Mouse (Mus musculus) olfactory bulb, adult 2 months (tissue): ENCODE results near the gene Ap3d1. TPM values are rescaled to one million over a fixed set of nuclear protein-coding genes. Genes with fewer than 3 reads are reported as not detected.

Source experiments
- H3K27ac ChIP-seq: fragments of 200-500 bp; 2 replicates; pipeline ENCODE4 v1.5.1; 2012; ENCODE audit warnings: low read depth, low read length; ENCODE audit not compliant: insufficient read depth
- H3K4me1 ChIP-seq: fragments of 200-500 bp; 2 replicates; pipeline ENCODE4 v1.6.1; 2012; ENCODE audit warnings: low read length; ENCODE audit not compliant: control insufficient read depth, insufficient read depth
- H3K4me3 ChIP-seq: fragments of 200-500 bp; 2 replicates; pipeline ENCODE4 v1.5.1; 2012; ENCODE audit warnings: mild to moderate bottlenecking, low read depth, low read length, moderate library complexity; ENCODE audit not compliant: insufficient read depth
- CTCF ChIP-seq: fragments of 200-500 bp; IDR thresholded peaks from 2 replicates; pipeline ENCODE4 v1.5.1; 2012; ENCODE audit warnings: low read depth, mild to moderate bottlenecking, low read length, moderate library complexity; ENCODE audit not compliant: insufficient read depth
- POLR2A ChIP-seq: fragments of 200-500 bp; IDR thresholded peaks from 2 replicates; pipeline ENCODE4 v1.6.1; 2012; ENCODE audit warnings: mild to moderate bottlenecking, low read depth, low read length, moderate library complexity; ENCODE audit not compliant: insufficient read depth
- WGBS: fragments of 180-500 bp; shearing (Covaris S2); methylation state at CpG from one replicate; pipeline ENCODE4 v1.1.7; 2018; 5-methylcytosine and 5-hydroxymethylcytosine counted together
- polyA plus RNA-seq: library from polyadenylated mRNA; stranded (reverse); fragments of >200 nt; gene quantifications from 2 replicates; pipeline ENCODE4 v1.2.4, GENCODE M21; 2012; ENCODE audit warnings: low replicate concordance; ENCODE audit not compliant: missing spikeins, insufficient read depth, insufficient read length

Ap3d1 gene
- polyA plus RNA-seq, 1 experiment, result 105 TPM

DNA sequence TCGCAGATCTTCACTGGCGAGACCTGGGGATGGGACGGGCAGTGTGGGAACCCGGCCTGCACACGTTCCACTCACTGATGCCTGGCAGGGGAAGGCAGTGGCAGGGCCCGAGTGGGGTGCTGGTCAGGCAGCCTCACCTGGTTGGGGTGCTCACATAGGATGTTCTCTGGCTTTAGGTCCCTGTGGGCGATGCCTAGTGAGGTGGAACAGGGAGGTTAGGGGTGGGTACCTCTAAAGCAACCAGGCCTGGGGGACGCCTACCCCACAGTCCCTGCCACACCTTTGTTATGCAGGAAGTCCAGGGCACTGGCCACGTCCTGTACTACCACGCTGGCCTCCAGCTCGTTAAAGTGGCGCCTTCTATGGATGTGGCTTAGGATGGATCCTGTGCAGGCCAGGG, 73.0 kb downstream of the Ap3d1 start:
- no peak for TF ChIP-seq CTCF
- TF ChIP-seq POLR2A, result no peak
- WGBS, result 91% methylated on average over 12 of the region's 12 CpGs
- Histone ChIP-seq H3K4me1 (peaks cover 37% of the 10 kb centered on the region), H3K27ac (no peak overlapping the region), H3K4me3 (no peak overlapping the region)

GRCm38 (mm10) chr10:80668614-80669013, 73.5 kb downstream of the Ap3d1 start:
- Histone ChIP-seq H3K4me1 (peaks cover 35% of the 10 kb centered on the region), H3K27ac (no peak overlapping the region)
- WGBS, result 82% methylated on average over 11 of the region's 11 CpGs

GRCm38 (mm10) chr10:80666837-80667412, 75.1 kb downstream of the Ap3d1 start:
- Histone ChIP-seq H3K27ac (no peak overlapping the region), H3K4me1 (peaks cover 24% of the 10 kb centered on the region), H3K4me3 (no peak overlapping the region)
- 77% methylated on average over 19 of the region's 19 CpGs for WGBS
- TF ChIP-seq CTCF (no peak), POLR2A (no peak)

More at GRCm38 (mm10) chr10:80668614-80669013, 73.5 kb downstream of the Ap3d1 start:
- TF ChIP-seq CTCF, result no peak
- TF ChIP-seq POLR2A, result no peak
- no peak overlapping the region for H3K4me3 ChIP-seq

GRCm38 (mm10) chr10:80665981-80666733, 75.9 kb downstream of the Ap3d1 start:
- H3K4me1 ChIP-seq, result peaks cover 22% of the 10 kb centered on the region
- H3K4me3 ChIP-seq, result no peak overlapping the region
- TF ChIP-seq CTCF, result no peak
- TF ChIP-seq POLR2A, result no peak
- WGBS, result 68% methylated on average over 10 of the region's 10 CpGs
- no peak overlapping the region for H3K27ac ChIP-seq

- no peak for TF ChIP-seq POLR2A
- TF ChIP-seq CTCF, result no peak
- no peak overlapping the region for H3K27ac ChIP-seq
- peaks cover 22% of the 10 kb centered on the region for H3K4me1 ChIP-seq
- H3K4me3 ChIP-seq, result no peak overlapping the region
- 61% methylated on average over 4 of the region's 4 CpGs for WGBS
These were observed 76.6 kb downstream of the Ap3d1 start for GRCm38 (mm10) chr10:80665459-80665858.

DNA sequence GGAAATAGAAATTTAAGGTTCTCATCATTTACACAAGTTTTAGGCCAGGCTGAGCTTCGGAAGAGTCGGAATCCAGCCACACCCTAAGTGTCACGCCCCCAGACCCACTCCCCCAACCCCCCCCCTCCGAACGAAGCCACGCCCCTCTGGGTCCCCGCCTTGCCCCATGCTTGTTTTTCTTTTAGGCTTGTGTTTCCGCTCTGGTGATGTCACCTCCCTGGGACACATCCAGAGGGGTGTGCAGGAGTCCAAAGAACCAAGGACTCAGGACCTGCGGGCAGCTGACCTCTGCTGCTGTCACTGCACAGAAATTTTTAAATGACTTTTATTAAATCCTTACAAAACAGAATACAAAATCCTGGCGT, 77.1 kb downstream of the Ap3d1 start:
- WGBS, result 9% methylated on average over 10 of the region's 10 CpGs
- Histone ChIP-seq H3K4me3 (no peak overlapping the region), H3K4me1 (peaks cover 18% of the 10 kb centered on the region), H3K27ac (no peak overlapping the region)
- TF ChIP-seq CTCF (no peak), POLR2A (no peak)

DNA sequence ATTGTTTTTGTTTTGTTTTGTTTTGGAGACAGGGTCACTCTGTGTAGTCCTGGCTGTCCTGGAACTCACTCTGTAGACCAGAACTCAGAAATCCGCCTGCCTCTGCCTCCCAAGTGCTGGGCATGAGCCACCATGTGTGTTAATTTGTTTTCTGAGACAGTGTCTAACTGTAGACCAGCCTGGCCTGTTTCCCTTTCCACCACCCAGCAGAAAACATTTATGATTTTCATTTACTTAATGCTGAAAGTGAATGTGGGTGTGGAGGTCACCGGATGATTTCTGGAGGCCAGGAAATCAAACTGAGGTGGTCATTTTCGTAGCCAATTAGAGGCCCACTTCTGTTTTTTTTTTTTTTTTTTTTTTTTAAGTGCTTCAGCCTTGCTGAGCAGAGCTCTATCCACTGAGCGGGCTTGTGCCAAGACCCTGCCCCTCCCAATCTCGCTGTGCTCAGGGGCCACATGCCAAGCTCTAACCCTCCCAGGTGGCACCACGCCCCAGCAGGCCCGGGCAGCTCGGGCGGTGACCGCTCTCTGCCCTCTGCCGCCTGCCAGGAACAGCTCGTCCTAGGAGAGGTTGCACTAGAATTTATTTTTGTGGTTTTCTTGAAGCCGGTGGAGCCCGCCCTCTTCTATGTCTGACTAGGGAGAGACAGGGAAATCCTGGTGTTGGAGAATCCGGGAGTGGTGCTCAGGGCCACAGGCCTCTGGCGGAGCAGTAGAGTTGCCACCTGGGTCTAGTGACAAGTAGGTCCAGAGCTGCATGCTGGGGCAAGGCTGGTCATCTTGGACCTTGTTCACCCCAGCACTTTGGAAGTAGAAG, 77.7 kb downstream of the Ap3d1 start:
- Histone ChIP-seq H3K27ac (peak overlapping the region; percentile 55; the same call in 1 of the 2 replicates), H3K4me3 (0 out of 2 replicates have a peak overlapping the region, but pooled peaks have one; percentile 17), H3K4me1 (peaks cover 15% of the 10 kb centered on the region)
- TF ChIP-seq CTCF, result no peak
- no peak for TF ChIP-seq POLR2A
- WGBS, result 17% methylated on average over 16 of the region's 16 CpGs

DNA sequence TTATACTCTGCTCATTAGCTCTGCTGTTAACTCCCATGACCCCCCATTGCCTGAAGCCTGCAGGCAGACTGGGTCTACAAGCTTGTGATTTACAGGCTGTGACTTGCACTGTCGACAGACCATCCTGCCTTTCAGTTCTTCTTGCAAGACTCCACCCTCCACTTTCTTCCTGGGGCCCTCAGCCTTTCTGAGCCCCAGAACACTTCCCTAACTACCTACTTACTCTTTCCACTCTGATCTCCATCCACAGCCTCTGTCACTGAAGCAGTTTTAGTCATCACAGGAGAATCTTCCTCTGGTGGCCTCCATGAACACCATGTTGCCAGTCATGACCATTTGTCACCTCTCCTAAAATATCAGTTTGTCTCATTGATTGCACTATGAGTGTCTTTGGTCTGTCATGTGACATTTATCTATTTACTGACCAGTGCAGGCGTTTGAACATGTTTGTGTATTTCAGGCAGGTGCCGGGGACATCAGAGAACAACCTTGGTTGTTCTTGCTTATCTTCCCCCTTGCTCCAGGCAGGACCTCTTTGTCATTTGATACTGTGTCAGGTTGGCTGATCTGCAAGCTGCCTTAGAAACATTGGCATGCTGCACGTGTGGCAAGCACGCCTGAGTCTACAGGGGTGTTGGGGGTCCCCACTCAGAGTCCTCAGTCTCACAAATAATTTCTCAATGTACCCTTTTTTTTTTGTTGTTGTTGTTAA, 78.4 kb downstream of the Ap3d1 start:
- no peak overlapping the region for H3K27ac ChIP-seq
- TF ChIP-seq CTCF (no peak), POLR2A (no peak)
- peaks cover 20% of the 10 kb centered on the region for H3K4me1 ChIP-seq
- WGBS, result 73% methylated on average over 5 of the region's 5 CpGs
- no peak overlapping the region for H3K4me3 ChIP-seq

GRCm38 (mm10) chr10:80661149-80661548, 80.9 kb downstream of the Ap3d1 start:
- peak; percentile 46 for TF ChIP-seq CTCF
- TF ChIP-seq POLR2A, result no peak
- no peak overlapping the region for H3K27ac ChIP-seq
- 32% methylated on average over 5 of the region's 5 CpGs for WGBS
- no peak overlapping the region for H3K4me3 ChIP-seq
- peaks cover 30% of the 10 kb centered on the region for H3K4me1 ChIP-seq
